Mouse (Mus musculus) embryonic fibroblast, embryonic 13.5 days (primary cell): ENCODE data around the gene Pknox2. TPM values are rescaled to one million over a fixed set of nuclear protein-coding genes. Genes with fewer than 3 reads are reported as not detected.

ENCODE experiments used
- H3K27ac ChIP-seq: 2 replicates; pipeline ENCODE4 v1.5.1; 2012; ENCODE audit warnings: low read length, control low read depth, inconsistent platforms; ENCODE audit not compliant: insufficient read depth
- H3K4me1 ChIP-seq: 2 replicates; pipeline ENCODE4 v1.6.1; 2011; ENCODE audit warnings: low read length; ENCODE audit not compliant: control insufficient read depth, insufficient read depth
- H3K4me3 ChIP-seq: 2 replicates; pipeline ENCODE4 v1.5.1; 2011; ENCODE audit warnings: mild to moderate bottlenecking, control low read depth, low read length; ENCODE audit not compliant: insufficient read depth
- CTCF ChIP-seq: IDR thresholded peaks from 2 replicates; pipeline ENCODE4 v1.5.1; 2011; ENCODE audit warnings: mild to moderate bottlenecking, control low read depth, low read length, moderate library complexity, borderline replicate concordance; ENCODE audit not compliant: insufficient read depth
- POLR2A ChIP-seq: IDR thresholded peaks from 2 replicates; pipeline ENCODE4 v1.6.1; 2011; ENCODE audit warnings: low read depth, mild to moderate bottlenecking, control low read depth, low read length, moderate library complexity
- polyA plus RNA-seq: library from polyadenylated mRNA; stranded (reverse); fragments of >200 nt; gene quantifications from 2 replicates; pipeline ENCODE4 v1.2.4, GENCODE M21; 2011; ENCODE audit warnings: low read depth; ENCODE audit not compliant: missing spikeins, insufficient read length

Pknox2 gene
- polyA plus RNA-seq, 1 experiment = 23.7 TPM

DNA sequence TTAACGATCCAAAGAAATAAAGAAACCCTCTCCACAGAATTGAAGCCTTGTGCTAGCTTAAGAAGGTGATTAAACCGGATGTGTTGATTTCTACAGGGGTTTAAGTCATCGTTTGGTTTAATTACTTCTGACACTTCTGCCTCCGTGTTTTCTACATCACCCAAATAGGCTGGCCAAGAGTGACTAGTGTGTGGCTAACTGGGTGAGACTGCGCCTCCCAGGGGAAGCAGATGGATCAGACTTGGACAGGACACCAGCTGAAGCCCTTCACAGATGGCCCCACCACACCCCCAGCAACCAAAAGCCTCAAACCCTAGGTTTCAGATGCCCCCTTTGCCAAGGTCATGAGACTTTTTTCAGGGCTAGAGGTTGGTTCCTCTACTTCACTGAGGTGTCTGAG lies 205.6 kb downstream of the Pknox2 start:
- TF ChIP-seq CTCF = no peak
- no peak for TF ChIP-seq POLR2A
- H3K4me1 ChIP-seq = no peaks in the 10 kb centered on the region
- no peak overlapping the region for H3K4me3 ChIP-seq
- H3K27ac ChIP-seq = no peak overlapping the region

DNA sequence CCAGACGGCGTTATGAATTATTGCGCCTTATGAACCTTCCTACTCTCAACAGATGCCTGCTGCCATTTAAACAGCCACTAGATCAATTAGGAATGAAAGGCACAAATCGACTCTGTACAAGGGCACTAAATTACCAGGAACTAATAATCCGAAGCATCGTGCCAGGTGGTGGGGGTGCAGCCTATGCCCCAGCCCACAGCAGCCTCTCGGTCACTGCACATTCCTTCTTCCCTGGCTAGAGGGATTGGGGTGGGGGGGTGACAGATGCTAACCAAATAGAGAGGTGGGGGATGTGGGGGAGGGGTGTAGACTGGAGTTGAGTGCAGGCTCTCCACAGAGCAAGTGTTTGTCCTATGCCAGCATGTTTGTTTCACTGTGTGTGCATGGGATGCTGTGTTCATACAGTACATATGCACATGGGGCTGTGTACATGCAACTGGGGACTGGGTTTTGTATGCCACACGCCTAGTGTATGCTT lies 208.6 kb downstream of the Pknox2 start:
- H3K4me3 ChIP-seq = no peak overlapping the region
- no peak overlapping the region for H3K27ac ChIP-seq
- 0 out of 2 replicates have a peak, but pooled peaks cover 4% of the 10 kb centered on the region for H3K4me1 ChIP-seq
- no peak for TF ChIP-seq POLR2A
- no peak for TF ChIP-seq CTCF

DNA sequence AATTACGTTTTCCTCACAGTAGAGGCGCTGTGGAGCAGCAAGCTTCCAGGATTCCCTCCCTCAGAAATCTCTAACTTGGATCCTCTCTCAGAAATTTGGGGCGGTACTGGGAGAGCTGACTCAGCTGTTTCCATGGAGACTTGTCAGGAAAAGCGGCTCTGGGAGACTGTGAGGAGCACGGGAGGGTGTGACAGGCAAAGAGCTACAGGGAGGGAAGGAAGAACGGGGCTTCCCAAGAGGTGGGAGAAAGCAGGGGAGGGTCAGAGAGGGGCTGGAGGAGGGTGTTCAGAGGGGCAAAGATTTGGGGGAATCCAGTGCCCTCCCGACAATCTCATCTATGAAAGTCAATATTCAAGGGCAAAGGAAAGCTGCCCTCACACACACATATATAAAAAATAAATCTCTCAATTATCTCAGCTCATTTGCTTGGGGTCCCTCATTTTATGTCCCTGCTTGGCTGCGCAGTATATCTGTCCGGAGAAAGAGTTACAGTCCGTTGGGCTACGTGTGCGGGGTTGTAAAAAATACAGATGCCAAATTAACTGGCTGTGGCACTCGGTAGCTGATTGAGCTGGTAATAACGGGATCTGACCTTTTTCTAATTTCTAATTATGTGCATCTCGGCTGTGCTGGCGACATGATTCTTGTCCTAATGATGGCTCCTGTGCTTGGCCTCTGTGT lies 213.3 kb downstream of the Pknox2 start:
- Histone ChIP-seq H3K27ac (no peak overlapping the region), H3K4me1 (0 out of 2 replicates have a peak, but pooled peaks cover 4% of the 10 kb centered on the region), H3K4me3 (no peak overlapping the region)
- no peak for TF ChIP-seq POLR2A
- TF ChIP-seq CTCF = no peak

DNA sequence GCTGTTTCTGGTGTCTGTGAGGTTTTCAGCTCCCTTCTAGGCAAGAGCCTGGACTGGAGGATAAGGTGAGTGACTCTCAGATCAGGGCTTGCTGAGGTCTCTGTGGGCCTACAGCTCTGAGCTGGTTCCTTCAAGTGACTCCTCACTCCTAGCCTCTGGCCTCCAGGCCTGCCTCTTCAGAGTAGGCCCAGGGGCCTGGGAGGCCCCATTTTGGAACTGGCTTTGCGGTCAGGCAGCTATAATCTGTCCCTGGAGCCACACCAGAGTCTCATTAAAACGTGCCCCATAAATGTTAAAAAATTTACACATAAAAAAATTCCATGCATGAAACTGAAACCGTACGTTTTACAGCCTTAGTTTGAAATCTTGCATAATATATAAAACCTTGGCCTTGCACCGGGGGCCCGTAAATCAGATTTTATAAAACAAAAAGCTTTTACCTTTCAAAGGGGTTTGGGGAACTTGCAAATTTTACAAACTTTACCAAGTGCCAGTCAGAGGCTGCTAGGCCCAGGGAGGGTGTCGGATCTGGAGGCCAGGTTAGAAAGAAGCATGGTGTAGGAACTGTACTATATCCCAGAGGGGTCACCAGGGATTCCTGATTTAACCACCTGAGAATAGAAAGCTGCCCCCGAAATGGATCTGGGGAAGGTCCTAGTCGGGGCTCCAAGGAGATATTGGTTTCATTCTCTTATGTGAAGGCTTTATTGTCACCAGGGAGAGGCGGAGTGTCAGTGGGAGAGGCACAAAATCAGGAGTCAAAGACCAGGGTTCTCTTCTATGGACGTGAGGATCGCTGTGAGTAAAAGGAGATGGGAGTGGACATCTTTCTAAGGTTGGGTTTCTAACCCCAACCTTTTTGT lies 214.0 kb downstream of the Pknox2 start:
- no peak overlapping the region for H3K4me3 ChIP-seq
- 0 out of 2 replicates have a peak, but pooled peaks cover 4% of the 10 kb centered on the region for H3K4me1 ChIP-seq
- H3K27ac ChIP-seq = peak overlapping the region; percentile 20; the same call in 1 of the 2 replicates
- no peak for TF ChIP-seq CTCF
- TF ChIP-seq POLR2A = no peak

DNA sequence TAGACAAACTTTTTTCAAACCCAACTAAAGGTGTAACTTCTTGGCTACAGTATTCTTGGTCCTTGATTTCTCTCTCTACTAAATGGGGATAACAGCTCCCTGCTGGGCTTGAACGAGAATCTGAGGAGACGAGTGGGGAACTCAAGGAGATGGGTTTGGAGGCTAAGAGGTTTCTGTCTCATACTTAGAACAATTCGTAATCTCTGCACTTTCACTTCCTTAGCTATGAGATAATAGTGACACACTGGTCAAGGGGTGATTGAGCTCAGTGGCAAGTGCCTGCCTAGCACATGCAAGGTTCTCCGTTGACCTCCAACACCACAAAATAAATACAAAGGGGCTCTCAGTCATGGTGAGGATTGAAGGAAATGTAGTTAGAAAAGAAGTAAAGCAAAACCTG lies 215.6 kb downstream of the Pknox2 start:
- TF ChIP-seq CTCF = no peak
- no peak for TF ChIP-seq POLR2A
- Histone ChIP-seq H3K4me3 (no peak overlapping the region), H3K4me1 (0 out of 2 replicates have a peak, but pooled peaks cover 4% of the 10 kb centered on the region), H3K27ac (no peak overlapping the region)

DNA sequence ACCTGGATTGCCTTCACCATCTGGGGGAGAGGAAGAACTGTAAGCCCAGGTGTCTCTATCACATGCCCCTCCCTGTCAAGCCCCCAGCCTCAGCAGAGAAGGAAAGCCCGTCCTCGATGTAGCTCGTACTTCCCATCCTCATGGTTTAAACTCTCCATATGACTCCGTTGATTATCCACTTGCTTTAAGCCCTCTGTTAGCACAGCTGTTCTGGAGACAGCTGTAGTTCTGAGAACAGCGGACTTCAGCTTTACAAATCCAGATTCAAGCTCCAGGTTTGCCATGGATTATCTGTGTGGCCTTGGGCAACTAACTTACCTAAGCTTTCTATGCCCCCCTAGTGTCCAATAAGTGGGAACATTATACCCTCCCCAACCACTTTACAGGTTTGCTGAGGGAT lies 223.5 kb downstream of the Pknox2 start:
- H3K4me3 ChIP-seq = no peak overlapping the region
- no peaks in the 10 kb centered on the region for H3K4me1 ChIP-seq
- no peak overlapping the region for H3K27ac ChIP-seq
- TF ChIP-seq POLR2A = no peak

GRCm38 (mm10) chr9:36921718-36922415 lies 225.3 kb downstream of the Pknox2 start:
- no peak overlapping the region for H3K27ac ChIP-seq
- no peaks in the 10 kb centered on the region for H3K4me1 ChIP-seq
- H3K4me3 ChIP-seq = no peak overlapping the region
- TF ChIP-seq POLR2A (no peak), CTCF (no peak)

- H3K27ac ChIP-seq = no peak overlapping the region
- no peak overlapping the region for H3K4me3 ChIP-seq
- no peaks in the 10 kb centered on the region for H3K4me1 ChIP-seq
- TF ChIP-seq POLR2A (no peak), CTCF (no peak)
These were observed 227.7 kb downstream of the Pknox2 start for GRCm38 (mm10) chr9:36919472-36919871.

DNA sequence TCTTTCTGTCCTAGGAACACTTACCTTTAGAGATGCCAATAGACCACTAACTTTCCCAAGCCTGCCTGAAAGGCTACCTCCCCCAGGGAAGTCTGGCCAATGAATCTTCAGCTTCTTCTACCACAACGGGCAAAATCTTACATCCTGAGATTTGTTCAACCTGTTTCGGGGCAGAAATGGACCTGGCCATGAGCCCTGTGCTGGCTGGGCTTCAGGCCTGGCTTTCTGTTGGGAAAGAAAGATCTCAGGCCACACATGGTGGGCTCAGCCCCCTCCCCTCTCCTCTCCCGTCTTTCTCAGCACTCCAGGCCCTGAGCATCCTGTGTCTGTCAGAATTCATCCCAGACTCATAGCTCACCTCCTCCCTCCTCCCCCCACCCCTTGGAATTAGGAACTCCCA lies 228.6 kb downstream of the Pknox2 start:
- TF ChIP-seq CTCF (no peak), POLR2A (no peak)
- no peak overlapping the region for H3K27ac ChIP-seq
- no peak overlapping the region for H3K4me3 ChIP-seq
- no peaks in the 10 kb centered on the region for H3K4me1 ChIP-seq
